Mouse (Mus musculus) yolk sac, embryonic 10.5 days (tissue): ENCODE measurements around the gene Zfp626.
"Not testable (repeated sequence)": the region's sequence is repeated elsewhere in the genome, so short reads cannot be mapped to it uniquely, and the experiment has no call there.

Experiments
- DNase-seq: peaks from one replicate; pipeline ENCODE4 v3.0.0-alpha.2; 2017; ENCODE audit warnings: low spot score

The Zfp626 gene

GRCm38 (mm10) chr7:27806896-27807295 lies at the start of gene Zfp626:
Zfp626 (plus strand) TSS chr7:27807196.
- not testable (repeated sequence) for DNase-seq

DNA sequence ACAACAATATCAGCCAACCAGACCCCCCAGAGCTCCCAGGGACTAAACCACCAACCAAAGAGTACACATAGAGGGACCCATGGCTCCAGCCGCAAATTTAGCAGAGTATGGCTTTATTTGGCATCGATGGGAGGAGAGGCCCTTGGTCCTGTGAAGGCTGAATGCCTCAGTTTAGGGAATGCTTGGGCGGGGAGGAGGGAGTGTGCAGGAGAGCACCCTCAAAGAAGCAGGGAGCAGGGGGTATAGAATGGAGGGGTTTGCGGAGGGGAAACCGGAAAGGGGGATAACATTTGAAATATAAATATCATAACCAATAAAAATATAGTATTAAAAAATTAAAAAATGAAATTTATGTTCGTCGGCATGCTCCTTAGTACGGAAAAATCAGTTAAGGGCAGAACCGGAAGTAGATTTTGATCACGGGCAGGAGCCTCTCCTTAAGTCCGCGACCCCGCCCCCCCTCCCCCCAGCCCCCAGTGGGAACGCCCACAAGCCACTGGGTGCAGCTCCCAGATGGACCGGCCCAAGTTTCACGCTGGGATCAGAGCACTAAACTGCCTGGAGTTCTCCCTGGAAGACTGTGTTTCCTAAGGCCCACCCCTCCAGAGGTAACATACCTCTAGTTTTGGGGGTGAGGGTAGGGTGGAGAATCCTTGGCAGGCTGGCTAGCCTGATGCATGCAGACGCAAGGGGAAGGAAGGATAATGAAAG lies 41.7 kb upstream of the Zfp626 start:
- no peak for DNase-seq

DNA sequence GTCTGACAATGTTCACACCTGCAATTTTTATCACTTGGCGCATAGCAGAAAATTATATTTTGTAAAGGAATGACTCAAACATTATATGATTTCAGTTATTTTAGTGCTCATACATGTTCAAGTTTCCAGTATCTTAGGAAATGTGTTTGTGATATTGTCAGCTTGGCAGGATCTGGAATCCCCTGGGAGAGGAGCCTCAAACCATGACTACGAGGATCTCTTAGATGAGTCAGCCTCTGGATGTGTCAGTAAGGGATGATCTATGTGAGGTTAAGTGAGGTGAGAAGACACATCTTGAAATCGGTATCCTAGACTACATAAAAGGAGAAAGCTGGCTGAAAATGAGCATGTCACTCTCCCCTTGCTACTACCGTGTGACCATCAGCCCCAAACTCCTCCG lies 17.7 kb upstream of the Zfp626 start:
- no peak for DNase-seq

DNA sequence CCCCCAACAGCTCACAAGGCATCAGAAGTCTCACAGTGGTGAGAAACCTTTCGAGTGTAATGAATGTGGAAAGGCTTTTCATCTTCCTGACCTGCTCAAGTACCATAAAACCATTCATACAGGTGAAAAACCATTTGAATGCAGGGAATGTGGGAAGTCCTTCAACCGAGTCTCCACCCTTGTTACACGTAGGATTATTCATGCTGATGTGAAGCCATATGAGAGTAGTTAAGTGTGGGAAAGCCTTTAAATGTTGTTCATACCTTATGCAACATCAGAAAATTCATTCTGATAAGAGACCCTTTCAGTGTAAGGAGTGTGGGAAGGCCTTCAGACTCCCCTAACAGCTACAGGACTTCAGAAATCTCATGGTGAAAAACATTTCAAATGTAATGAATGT lies 13.1 kb upstream of the Zfp626 start:
- DNase-seq, result not testable (repeated sequence)

DNA sequence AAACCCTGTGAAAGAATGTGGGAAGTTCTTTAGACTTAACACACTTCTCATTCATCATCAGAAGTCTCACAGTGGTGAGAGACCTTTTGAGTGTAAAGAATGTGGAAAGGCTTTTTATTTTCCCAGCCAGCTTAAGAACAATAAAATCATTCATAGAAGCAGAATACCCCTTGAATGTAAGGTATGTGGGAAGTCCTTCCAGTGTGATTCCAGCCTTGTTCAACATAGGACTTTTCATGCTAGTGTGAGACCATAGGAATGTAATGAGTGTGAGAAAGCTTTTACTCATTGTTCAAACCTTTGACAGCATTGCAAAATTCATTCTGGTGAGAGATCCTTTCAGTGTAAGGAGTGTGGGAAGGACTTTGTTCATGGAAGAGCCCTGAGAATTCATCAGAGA lies 12.4 kb upstream of the Zfp626 start:
- DNase-seq, result no peak

DNA sequence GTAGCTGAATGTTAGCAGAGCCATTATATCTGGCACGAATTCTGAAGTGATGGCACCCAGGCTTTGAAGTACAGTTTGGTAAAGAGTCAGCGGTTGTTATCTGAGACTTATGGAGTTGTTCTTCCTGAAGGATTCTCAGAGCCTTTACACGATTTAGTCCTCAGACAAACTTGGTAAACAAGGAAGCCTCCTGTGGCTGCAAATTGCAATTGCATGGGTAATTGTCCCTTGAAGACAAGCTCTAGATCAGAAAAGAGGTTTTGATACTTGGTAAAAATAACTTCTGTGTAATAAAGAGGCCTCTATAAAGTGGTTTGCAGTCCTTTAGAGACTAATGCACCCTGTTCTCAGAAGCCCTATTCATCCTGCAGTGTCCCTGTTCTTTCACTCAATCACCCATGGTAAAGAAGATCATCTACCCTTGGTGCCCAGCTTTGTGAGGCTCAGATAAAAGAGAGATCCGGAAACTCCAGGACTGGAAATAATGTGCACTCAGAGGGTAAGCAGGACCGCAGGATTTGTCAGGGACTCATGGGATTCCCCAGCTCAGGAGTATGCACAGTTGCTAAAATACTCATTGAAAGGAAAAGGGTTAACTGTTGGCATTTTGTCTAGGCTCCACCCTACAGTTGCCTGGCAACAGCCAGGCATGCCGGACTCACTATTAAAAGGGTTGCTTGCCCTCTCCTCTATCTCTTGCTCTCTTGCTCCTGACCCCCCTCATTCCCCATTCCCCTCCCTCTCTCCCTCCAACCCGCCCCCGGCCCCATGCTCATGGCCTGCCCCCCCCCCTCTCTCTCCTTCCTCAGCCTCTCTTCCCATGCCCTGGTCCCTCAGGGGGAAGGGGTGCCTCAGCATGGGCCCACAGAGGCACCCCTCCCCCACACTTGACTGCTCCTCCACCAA lies 8.8 kb upstream of the Zfp626 start:
- peak; percentile 4 for DNase-seq

DNA sequence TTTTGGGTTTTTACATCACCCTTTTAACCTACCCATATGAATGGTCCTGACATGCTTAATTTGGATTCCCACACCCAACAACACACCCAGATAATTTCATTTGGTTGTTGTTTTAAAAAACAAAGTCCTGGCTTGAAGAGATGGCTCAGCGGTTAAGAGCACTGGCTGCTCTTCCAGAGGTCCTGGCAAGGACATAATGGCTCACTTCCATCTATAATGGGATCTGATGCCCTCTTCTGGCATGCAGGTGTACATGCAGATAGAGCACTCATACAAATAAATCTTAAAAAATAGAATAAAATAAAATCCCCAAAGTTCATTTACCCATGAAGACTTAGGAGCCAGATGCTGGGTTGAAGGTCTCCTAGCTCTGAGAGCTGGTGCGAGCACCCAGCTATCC lies 5.9 kb upstream of the Zfp626 start:
- DNase-seq, result no peak

DNA sequence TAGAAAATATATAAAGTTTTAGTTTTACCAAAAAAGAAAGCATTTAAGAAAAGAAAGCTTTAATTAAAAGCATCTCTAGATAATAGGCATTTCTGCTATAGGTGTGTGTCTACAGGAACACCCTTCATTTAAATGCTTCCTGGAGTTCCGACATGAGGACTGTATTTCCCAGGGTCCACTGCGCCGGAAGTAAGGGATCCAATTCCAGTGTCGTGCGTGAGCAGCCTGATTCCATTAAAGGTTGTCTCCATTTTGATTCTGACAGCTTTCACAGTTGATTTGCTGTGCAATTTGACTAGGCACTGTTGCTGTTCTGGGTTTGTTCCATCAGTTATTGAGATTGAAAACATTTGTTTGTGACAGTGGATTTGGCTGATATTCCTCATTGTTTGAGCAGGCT lies 4.0 kb upstream of the Zfp626 start:
- no peak for DNase-seq

DNA sequence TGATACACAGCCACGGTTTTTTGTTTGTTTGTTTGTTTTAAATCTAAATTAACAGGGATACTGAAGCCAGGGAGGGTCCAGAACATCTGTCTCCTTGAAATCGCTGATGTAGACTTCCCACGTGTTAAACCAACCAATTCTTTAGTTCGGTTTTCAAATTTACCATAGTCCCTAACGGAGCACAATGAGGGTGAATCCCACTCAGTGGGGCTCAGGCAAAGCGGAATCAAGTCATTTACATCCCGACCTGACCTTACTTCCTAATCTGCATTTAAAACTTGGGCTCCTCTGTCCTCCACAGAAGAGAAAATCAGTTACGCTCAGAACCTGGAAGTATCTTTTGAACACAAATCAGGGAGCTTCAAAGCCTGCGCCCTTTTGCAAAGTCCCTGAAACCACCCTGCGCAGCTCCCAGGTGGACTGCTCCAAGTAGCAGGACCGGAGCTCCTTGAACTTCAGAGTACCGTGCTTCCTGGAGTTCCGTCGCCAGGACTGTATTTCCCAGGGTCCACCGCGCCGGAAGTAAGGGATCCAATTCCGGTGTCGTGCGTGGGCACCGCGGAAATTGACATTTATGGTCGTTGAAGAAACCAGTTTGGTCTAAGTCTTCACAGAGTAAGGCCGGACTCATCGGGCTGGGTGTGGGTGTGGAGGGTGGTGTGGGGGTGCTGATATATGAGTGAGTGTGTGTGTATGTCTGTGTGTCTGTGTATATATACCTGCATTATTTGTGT lies 2.5 kb upstream of the Zfp626 start:
- peak; percentile 83 for DNase-seq

- DNase-seq, result not testable (repeated sequence)
These were observed 309 bp downstream of the Zfp626 start for GRCm38 (mm10) chr7:27807305-27807704.

DNA sequence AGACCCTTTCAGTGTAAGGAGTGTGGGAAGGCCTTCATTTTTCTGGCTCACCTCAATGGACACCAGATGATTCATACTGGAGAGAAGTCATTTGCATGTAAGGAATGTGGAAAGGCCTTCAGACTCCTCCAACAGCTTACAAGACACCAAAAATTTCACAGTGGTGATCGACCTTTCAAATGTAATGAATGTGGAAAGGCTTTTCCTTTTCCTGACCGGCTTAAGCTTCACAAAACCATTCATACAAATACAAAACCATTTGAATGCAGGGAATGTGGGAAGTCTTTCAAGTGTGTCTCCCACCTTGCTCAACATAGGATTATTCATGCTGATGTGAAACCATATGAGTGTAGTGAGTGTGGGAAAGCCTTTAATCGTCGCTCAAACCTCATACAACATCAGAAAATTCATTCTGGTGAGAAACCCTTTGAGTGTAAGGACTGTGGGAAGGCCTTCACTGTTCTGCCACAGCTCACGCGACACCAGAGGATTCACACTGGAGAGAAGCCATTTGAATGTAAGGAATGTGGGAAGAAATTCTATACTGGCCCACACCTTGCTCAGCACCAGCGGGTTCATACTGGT lies 11.6 kb downstream of the Zfp626 start:
- DNase-seq, result no peak

- DNase-seq, result no peak
These were observed 15.6 kb downstream of the Zfp626 start for GRCm38 (mm10) chr7:27822611-27823010.

DNA sequence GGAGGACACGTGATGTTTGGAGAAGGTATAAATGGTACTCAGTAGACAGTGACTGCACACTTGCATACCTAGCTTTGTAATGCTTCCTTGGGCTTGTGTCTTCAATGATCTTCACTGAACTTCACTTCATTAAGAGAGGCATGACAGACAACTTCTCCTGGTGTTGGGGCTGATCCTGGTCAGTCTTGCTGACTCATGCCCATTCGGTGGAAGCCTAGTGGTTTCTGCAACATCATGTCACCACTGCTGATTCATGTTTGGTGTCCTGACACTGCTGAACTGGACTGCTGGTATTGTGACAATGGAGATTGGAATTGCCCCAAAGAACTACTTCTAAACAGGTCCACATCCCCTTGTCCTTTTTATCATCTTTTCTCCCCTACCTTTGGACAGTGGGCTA lies 27.1 kb downstream of the Zfp626 start:
- DNase-seq, result no peak

DNA sequence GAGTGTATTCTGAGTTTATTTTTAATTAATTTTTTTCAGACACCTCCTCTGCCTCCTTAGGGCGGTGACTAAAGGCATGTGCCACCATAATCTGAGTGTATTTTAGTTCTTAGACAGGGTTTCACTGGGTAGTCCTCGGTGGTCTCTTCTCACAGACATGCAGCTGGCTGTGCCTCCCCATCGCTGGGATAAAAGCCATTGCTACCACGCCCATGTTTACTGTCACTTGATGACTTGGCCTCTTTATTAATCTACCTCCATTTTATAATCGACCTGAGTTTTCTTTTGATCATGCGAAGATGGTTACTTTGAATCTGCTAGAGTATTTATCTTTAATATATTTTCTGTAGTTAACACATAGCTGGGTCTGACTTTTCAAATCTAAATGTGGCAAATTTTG lies 30.9 kb downstream of the Zfp626 start:
- no peak for DNase-seq

DNA sequence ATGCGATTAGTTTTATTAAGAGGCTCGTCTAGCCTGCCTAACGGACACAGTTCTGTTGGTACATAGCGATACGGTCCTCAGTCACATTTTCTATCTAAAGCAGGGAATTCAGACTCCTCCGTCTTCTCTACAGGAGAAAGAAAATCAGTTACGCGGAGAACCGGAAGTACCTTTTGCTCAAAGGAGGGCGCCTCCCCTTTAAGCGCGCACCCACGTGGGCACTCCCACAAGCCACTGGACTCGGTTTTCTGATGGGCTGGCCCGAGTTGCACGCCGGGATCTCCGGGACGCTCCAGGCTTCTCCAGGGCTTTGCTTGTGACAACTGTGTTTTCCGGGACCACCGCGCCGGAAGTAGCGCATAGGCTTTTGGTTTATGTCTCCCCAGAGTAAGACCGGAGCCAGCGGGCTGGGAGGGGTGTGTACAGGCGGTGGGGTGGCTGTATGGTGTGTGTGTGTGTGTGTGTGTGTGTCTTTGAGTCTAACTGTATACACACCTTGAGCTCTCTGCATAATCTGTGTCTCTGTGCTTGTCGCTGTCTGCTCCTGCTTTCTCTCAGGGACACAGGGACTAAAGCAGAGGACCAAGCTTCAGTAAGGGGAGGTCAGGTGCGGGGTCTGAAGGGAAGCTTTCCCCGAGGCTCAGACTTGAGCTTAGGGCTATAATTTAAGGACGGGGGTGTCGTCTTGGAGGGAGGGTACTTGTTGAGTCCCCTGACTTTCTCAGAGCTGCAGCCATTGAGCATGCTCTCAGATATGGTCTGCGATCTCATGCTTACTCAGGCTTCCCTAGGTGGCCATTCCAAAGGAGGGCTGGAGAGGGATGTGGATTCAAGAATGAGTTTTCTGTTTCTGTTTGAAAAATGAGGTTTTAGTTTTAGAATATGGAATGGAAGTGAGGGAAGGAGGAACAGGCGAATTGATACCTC lies 31.6 kb downstream of the Zfp626 start, which contains the start of gene Zfp59:
Gene Zfp59 (plus strand): TSS at position 285 of the 927 bp plus-strand sequence.
- peak; percentile 91 for DNase-seq

GRCm38 (mm10) chr7:27839596-27839995 lies 32.6 kb downstream of the Zfp626 start:
- no peak for DNase-seq

DNA sequence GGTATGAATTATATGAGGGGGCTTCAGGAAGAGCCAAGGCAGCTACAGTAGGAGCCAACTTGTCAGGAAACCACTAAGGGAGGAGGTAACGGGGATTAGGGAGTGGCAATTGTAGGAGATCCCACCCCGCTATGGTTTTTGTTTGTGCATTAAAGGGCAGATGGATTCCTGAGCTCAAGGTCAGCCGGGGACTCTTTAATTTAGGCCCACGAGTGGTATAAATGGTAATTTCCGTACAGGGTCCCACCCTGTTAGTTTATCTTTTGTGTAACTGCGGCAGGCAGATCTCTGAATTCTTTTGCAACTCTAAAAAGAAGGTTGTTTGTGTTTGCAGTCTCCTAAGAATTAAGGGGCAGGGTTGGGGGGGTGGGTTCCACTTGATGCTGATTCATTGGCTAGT lies 33.1 kb downstream of the Zfp626 start:
- DNase-seq, result no peak

- no peak for DNase-seq
These were observed 50.2 kb downstream of the Zfp626 start, which contains the start of gene Zfp607a for GRCm38 (mm10) chr7:27857227-27857626. Zfp607a (plus strand) TSS chr7:27857527.

DNA sequence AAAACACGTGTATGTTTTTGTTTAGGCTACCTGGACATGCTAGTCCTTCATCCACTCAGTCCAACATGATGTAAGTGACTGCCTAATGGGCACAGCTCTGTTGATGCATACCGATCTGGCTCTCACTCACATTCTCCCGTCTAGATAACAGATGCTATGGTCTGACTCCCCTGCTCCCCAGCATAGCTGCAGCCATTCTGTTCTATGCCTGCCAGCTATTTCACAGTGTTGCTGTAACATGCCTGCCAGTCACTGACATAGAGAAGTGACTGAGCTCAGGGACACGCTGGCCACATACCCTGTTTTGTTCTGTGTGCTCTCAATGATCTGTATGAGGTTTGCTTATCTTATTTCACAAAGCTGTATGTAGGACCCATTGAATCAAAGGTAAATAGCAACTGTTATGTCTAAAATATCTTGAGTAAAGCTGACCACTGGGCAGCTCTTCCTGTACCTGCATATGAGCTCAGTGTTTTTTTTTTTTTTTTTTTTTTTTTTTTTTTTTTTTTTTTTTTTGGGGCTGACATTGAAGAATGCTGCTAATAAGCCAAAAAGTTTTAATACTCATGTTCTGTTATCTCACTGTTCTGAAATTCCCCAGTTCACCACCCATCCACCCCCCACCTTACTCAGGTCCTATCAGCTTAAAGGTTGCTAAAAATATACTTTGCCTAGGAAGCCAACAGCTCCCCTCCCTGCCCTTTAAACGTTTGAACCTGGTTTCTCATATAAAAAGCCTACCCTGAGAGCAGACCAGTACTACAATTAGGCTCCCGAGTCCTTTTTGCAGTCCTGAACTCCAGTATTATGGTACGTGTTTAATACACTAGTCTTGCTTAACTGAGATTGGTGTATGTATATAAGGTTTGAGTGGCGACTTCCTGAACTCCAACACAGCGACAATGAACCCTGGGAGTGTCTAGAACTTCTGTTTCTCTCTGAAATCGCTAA lies 52.6 kb downstream of the Zfp626 start:
- DNase-seq, result peak; percentile 7
